Mouse (Mus musculus) G1E (cell line): ENCODE measurements around the gene Plcl2.

Source experiments
- CTCF ChIP-seq: IDR thresholded peaks from 2 replicates; pipeline ENCODE4 v1.5.1; 2012; ENCODE audit warnings: low read depth, low read length, inconsistent platforms, mixed read lengths
- GATA1 ChIP-seq: IDR thresholded peaks from 2 replicates; pipeline ENCODE4 v1.6.1; 2012; ENCODE audit warnings: borderline replicate concordance, low read length, inconsistent platforms, mixed read lengths
- GATA2 ChIP-seq: IDR thresholded peaks from 2 replicates; pipeline ENCODE4 v1.6.1; 2012; ENCODE audit warnings: low read depth, low read length, inconsistent platforms, borderline replicate concordance
- POLR2AphosphoS5 ChIP-seq: IDR thresholded peaks from 2 replicates; pipeline ENCODE4 v1.6.1; 2012; ENCODE audit warnings: low read depth, low read length, inconsistent platforms; ENCODE audit not compliant: insufficient replicate concordance
- TAL1 ChIP-seq: conservative IDR thresholded peaks from 2 replicates; pipeline ENCODE4 v1.6.1; 2012; ENCODE audit warnings: low read depth, low read length, inconsistent platforms, mixed read lengths

DNA sequence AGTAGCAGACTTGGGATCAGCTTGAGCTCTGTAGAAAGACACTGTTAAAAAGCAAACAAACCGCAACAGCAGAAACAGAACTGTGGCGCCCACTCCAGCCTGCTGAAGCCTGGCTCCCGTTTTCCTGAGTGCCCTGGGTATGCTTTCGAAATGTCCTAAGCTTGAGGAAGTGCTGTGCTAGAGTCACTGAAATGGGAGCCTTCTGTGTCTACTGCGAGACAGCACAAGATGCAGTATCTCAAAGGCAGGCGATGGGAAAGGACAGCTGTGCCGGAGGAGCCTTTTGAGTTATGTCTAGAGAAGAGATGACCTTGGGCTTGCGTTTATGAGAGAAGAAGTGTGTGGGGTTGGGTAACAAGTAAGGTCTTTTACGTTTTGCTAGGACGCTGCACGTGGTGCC, 166.0 kb downstream of the Plcl2 start:
- TF ChIP-seq CTCF = no peak
- TF ChIP-seq TAL1 = no peak
- no peak for TF ChIP-seq GATA1
- no peak for TF ChIP-seq POLR2AphosphoS5
- no peak for TF ChIP-seq GATA2
